Mouse (Mus musculus): ENCODE results near the gene Fam198b.

Gene Fam198b

DNA sequence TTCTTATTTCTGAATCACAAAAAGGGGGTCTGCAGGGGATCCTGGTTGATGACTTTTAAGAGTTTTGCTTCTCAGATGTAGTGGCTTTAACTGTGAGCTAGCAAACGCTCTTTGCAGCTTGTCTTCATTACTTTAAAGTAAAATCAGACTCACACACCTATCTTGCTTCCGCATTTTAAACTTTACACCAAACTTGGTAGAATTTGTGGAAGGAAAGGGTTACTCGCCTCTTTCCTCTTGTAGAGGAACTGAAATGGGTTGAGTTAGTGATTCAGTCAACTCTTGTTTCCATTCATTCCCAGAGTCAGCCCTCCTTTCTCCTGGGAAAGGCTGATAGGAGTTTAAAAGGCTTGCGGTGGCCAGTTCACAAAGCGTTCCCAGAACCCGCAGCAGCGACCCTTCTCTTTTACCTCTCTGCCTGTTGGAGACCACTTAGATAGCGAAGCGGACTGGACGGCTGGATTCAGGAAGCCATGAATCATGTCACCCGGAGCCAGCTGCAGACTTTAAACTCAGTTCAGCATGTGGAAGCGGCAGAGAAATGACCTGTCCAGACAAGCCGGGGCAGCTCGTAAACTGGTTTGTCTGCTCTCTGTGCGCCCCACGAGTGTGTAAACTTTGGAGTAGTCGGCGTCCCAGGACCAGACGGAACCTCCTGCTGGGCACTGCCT lies 1.5 kb downstream of the Fam198b start:
- DNase-seq = peak; percentile 78

DNA sequence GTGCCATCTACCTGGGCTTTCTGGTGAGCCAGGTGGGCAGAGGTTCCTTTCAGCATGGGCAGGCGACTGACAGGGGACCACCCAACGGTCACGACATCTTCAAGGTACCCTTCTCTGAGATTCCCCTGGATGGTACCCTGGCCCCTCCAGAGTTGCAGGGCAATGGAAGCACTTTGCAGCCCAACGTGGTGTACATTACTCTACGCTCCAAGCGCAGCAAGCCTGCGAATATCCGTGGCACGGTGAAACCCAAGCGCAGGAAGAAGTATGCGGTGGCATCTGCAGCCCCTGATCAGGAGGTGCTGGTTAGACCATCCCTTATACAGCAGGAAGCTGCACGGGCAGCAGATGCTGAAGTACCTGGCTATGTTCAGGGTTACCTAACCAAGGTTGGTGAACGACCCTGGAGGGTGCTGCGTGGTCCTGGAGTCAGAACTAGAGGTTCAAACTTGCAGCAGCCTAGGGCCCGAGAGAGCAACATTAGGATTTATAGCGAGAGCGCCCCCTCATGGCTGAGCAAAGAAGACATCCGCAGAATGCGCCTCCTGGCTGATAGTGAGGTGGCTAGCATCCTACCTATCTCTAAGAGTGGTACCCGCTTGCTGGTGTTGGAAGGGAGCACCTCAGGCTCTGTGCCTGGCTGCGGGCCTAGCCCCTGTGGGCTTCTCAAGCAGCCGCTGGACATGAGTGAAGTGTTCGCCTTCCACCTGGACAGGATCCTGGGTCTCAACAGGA lies 2.2 kb downstream of the Fam198b start:
- DNase-seq = no peak

DNA sequence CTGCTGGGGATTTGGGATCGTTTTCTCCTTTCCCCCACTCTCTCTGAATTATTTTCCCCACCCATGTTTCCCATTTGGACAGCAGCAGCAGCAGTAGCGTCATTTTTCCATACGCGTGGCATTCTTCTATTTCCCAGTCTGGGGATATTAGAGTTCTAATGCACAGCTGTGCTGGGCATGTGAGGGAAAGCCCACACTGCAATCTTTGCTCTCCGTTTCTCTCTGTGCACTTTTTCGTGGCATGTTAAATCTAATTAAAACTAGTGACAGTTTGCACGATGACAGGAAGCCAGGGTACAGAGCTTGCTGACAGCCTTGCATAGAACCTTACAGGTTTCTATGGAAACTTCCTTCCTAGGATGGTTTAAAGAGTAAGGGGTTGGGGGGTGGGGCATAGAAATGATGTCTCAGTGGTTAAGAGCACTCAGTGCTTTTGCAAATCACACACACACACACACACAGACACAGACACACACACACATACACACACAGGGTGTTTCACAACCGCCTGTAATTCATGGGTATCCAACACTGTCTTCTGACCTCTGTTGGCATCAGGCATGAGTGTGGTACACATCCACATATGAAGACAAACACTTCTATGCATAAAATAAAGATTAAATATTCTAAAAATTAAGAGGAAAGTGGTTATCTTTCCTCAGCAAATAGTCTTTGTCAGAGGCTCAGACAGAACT lies 3.0 kb downstream of the Fam198b start:
- DNase-seq = no peak

DNA sequence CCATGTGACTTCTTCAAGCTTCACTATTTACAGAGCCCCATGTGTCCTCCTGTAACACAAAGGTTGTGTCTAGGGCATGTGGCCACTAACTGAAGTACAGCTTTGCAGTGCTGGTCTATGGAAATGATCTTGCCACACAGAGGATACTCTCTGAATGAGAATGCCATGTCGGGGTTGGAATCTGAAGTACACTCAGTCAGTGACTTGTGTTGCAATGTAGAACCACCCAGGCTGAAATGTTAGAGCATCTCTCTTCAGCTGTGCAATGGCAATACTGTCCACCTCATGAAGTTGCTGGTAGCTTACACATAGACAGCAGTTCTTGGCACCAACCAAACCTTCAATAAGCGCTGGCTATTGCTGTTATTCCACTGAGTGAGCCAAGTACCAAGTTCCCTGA lies 3.6 kb downstream of the Fam198b start:
- DNase-seq = no peak

DNA sequence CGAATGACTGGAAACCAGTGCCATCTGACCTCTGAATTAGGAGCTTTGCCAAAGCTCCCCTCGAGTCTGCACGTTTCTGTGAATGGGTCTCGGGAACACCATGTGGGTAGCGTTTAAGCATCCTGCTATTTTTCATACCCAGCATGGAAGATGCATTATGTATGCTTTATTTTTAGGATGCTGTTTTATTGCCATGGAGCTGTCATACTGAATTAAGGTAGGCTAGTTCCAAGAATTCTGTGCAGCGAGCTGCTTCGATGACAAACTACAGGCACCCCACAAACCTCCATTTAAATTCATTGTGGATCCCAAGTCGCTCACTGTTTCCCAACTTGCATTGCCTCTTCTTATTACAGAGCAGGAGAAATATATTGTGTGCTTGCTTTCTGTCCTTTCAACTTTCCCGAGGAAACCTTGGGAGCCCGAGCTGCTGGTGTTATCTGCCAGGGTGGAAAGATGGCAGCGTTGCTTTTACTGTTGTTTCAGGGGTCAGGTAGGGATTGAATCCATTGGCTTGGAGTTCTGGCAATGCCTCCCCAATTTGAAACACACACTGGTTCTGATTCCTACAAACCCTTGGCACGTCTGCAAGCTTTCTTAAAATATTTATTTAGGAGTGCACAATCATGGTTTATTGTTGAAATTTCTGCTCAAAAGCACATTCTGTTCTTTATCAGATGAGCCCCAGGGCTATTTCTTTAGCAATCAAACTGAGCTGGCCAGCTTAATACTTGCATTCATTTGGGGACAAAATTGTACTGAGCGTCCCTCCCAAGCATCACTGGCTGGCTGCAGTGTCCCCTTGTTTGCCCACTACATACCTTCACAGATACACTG lies 13.4 kb downstream of the Fam198b start:
- no peak for DNase-seq

DNA sequence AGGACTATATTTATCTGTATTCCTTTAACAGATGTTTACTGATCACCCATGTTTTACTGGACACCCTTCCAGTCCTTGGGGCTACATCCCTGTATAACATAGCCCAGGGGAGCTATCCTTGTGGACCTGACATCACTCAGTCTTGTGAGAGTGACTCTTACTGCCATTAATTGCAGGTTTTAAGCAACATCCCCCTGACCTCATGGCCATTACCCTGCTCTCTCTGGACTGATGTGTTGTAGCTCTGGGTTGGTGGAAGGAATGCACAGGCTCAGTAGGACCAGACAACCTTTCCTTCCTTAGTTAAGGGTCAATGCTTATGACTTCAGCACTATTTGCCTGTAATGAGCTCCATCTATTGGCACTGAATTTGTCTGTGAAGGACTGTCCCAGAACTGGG lies 14.2 kb downstream of the Fam198b start:
- no peak for DNase-seq

DNA sequence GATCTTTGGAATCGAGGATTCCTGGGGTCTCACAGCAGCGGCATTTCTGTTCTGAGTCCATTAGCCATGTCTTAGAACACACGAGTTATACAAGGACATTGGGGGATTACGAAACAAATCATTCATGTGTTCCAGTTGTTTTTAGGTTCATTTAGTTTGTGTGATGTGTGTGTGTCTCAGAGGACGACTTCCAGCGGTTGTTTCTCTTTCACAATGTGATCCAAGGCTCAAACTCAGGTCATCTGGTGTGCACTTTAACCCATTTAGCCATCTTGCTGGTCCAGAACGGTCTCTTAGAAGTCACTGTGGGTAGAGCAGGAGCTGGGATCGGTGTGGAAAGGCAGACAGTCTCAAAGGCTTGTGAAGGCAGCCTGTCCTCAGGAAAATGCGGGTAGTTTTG lies 15.6 kb downstream of the Fam198b start:
- no peak for DNase-seq

DNA sequence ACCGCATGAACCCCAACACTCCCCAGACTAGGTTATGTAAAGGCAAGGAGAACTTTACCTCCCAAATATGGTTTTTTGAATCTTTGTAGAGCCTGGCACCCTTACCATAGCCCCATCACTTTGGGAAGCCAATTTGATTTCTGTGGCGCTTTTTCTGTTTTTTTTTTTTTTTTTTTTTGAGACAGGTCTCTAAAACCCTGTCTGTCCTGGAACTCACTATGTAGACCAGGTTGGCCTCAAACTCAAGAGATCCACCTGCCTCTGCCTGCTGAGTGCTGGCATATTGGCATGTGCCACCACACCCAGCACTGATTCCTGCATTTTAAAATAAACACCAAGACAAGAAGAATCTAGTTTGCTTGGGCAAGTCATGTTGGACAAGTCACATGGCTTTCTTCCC lies 16.2 kb downstream of the Fam198b start:
- no peak for DNase-seq

DNA sequence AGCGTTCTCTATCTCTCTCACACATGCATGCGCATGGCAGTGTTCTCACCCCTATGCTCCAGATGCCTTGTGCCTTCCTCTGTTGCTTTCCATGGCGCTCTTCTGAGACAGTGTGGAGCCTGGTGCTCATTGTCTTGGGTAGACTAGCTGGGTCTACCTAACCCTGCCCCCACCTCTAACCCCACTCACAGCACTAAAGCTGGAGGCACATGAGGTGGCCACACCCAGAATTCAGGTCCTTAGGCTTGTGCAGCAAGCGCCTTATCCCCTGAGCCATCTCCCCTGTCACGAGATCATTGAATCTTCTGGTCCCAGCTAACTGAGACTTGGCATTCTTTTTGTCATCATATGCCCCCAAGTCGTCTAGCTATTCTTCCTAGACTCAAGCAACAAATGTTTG lies 17.0 kb downstream of the Fam198b start:
- no peak for DNase-seq

DNA sequence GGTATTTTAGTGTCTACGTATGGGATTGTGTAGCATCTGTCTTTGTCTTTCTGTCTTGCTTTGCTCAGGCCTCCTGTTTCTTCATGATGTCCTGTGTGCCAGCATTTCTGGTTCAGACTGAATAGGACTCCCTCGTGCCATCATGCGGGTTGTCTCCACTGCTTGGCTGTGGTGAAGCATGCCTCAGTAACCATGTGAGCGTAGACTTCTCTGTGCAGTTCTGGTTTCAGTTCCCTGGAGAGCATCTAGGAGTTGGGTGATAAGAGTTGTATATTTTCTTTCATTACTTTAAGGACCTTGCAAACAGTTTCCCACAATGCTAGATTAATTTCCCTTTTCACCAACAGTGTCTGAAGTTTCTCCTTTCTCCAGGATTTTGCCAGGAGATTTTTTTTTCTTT lies 17.4 kb downstream of the Fam198b start:
- DNase-seq = no peak

DNA sequence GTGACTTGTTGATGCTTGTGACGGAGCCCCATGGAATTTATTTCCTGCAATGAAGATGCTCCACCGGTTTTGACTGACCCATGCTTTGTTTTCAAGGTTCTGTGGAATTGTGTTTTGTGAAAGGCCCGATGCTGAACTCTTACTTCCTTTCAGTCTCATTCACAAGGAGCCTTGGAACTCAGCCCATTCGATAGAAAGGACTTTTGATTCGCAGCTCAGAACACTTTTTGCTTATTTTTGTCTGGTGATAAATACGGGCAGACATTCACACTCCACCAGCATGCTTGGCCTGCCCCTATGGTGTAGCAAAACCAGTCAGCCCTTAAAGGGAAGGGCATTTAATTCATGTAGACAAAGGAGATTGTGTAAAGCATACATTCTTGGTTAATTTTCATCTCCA lies 19.5 kb downstream of the Fam198b start:
- DNase-seq = no peak

DNA sequence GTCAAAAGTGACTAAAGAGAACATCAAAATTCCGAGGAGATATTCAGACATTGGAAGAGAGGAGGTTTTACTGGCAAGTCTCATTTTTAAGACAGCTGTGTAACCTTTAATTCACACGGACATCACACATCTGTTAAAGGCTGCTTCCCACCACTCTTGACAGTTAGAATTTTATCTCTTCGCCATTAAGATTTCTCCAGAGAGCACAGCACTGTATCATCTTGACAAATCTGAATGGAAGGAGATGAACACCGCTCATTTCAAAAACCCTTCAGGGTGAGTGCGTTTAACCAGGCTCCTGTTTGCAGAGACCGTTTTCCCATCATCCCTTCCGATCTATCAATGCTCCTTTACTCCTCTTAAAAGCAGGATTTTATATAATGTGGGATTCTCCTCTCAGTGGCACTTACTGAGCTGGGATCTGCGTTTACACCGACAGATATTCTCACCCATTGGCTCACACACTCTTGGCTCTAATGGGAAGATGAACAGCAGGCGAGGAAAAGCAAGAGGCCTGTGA lies 20.0 kb downstream of the Fam198b start:
- DNase-seq = no peak

DNA sequence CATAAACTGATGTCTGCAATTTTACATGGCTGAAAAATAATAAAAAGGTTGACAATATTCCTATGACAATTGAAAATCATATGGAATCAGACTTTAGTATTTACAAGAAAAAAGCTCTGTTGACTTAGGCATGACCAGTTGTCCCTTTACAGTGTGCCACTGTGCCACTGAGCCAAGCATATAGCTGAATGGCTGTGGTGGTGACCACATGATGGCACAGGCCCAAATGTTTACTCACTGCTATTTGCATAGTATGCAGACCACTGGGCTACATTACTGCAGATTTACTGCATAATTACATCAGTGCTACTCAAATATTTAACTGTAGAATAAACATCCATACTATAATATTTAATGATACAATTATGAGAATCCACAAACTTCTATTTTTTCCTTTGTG lies 21.1 kb downstream of the Fam198b start:
- DNase-seq = no peak

DNA sequence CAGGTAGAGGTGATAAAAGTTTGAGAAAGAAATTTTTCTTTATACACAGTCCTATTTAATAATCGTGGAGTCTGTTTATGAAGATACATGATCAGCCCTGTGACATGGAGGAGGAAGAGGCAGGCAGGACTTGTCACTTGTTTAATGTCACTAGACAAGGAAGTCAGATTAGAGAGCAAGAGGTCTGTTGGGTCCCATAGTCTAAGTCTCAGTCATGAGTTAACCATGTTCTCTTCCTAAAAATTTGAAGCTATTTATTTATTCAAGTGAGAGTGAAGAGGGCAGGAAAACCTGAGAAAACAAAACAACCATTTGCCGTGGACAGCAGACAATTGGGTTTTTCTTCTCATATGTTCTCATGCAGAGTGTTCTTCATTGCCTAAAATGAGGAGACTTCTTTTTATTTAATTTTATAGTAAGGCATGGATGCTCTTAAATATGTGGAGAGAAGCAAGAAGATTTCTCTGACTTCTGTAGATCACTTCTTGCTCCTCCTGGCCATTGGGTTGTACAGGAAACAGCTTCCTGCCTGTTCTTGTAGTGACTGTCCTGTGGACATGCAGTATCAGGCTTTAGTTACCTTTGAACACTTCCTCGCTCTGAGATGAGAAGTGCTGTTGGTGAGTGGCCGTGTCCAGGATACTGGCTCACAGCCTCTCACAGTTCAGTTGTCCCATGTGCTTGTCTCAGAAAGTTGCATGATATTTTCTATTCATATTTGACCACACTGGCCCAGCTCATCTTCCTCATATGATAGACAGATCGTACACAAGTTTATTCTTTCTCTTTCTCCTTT lies 22.1 kb downstream of the Fam198b start:
- no peak for DNase-seq

DNA sequence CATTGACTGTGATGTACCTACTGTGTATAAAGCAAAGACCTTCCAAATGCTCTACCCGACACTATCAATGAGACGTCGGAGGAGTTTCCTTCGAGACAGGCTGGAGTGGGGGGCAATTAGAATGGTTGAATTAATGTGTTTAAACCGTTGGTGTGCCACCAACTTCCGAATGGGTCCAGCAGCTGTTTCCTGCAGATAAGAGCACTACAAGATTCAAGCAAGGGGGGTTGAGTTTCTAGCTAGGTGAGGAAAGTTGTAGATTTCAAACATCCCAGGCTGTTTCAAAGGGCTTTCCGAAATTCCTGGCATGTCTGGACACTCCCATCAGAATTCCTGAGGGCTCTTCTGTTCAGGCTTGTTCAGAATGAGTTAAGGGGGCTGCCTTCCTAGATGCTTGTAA lies 22.9 kb downstream of the Fam198b start:
- peak; percentile 26 for DNase-seq

DNA sequence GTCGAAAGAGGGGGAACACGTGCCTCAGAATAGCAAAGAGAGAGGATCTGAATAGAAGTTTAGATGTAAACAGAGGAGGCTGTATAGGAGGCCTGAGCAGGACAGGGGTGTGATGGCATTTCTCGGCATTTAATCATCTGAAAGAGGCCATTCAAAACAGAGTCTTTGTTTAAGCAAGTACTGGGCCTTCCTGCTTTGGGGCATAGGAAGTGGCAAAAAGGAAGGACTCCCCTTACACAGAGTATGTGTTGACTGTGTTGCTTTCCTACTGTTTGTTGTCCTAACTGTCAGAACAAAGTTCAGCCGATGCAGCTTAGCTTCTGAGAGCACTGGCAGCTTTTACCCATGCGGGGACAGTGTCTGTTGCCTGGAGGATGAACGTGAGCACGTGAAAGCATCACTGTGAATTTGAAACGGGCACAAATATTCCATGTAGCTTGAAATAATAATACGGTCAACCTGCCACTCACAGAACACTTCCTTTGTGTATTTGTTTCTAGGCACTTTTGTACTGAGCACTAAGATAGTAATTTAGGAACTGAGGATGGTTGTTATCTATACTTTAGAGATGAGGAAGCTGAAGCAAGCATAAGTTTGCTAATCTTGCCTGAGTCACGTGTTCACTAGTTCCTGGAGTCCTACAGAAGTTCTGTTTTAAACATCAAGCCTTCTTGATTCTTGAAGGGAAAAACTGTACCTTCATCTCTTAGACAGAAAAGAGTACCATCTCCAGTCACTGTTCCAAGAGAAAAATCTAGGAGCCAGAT lies 26.2 kb downstream of the Fam198b start:
- no peak for DNase-seq

DNA sequence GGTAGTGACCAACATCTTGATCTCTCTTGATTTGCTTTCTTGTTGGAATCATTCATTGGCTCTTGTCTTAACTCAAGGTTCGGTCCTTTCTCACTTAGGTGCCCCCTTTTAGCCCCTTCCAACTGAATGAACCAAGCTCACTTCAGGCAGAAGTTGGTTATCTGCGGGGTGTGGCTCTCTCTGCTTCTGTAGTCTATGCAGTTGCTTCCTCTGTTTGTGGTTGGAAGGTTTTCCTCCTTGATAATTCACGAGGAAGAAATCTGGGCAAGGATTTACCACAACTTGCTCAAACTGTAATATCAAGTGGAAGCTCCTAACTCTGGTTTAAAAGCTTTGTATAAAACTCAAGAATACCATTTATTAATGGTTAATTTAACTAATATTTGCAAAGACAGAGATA lies 26.8 kb downstream of the Fam198b start:
- no peak for DNase-seq

DNA sequence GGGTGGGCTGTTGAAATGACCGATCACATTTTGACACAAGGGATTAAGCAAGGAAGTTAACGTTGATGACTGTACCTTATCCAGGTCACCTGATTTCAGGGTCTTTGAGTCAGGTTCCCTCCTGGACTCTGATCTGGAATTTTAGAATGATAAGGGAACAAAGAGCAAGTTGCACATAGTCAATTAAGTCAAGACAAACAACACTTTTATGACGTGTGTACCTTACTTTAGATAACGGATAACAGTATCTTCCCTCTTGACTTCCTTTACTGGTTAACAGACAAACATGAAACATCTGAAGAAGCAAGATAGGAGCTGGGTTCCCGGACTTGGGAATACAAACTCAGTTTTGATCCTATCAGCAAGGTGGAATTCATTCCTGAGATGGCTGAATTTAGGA lies 29.7 kb downstream of the Fam198b start:
- no peak for DNase-seq

DNA sequence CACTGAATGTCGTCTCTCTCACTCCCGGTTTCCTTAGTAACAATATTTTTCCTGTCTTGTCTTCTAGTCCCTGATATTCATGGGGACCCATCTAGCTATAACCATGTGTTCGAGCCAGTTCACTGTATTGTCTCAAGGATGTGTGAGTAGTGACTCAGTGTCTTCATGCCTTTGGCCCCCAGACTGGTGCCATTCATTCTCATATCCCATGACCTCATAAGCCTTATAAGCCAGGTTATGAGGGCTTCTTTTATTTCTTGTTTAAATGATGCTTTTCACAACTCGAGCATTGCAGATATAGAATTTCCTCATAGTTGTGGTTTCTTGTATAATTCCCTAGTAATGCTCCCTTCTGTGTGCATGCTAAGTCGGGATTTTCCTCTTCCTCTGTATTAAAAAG lies 31.9 kb downstream of the Fam198b start:
- no peak for DNase-seq

DNA sequence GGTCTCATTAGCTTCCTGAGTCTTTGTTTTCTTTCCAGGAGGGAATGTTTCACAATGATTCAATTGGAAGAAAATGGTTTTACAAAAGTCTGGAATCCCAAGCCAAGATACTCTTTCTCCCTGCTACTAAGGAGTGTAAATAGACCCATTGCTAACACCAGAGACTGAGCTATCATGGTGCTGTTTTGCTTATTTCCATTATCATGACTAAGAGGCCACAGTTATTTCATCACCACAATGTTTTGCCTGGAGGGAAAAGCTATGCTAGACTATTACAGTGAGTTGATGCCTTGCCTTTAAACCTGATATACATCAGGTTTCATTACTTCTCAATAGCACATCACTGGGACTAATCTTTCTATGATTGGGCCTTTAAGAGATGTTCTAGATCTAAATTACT lies 34.4 kb downstream of the Fam198b start:
- no peak for DNase-seq

DNA sequence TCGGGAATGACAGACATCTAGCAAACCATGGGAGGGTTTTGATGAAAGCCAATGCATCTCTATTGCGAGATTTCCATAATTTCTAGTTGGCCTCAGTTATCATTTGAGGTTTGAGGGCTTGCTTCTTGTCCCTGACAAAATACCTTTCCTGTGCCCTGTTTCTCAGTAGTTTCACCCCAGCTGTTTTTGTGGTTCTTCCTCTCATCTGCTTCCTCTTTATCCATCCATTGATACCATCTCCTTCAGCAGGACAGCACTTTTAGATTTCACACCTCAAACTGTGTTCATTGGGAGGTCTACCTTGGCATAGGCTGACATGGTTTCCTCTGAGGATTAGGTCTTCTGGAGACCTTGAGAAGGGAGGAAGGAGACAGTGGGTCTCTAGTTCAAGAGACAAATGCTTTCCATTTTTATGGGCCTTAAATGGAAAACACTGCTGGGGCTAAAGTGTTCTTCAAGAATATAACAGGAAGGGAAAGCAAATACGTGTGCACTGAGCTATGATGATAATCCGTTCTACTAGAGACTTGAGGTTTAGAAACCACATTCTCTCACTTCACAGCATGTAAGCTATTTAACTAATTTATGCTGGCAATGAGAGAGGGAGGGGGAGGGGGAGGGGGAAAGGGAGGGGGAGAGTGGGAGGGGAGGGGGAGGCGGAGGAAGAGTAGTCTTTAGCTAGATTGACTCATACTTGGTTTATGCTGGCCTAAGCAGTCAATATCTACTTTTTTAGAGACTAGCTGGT lies 41.8 kb downstream of the Fam198b start:
- no peak for DNase-seq

Measured in embryo, embryonic 11 days (tissue).